Mouse (Mus musculus) liver, postnatal 0 days (tissue): ENCODE measurements around the gene Rmnd5a. TPM values are rescaled to one million over a fixed set of nuclear protein-coding genes. Genes with fewer than 3 reads are reported as not detected.
"Not testable (repeated sequence)": the region's sequence is repeated elsewhere in the genome, so short reads cannot be mapped to it uniquely, and the experiment has no call there.

ENCODE experiments used
- ATAC-seq: fragments of 200-750 bp; cut with Nextera tagmentation; 2 replicates; pipeline ENCODE4 v1.8.0; 2017; ENCODE audit warnings: mild to moderate bottlenecking, moderate library complexity
- DNase-seq: peaks from one replicate; pipeline ENCODE4 v3.0.0-alpha.2; 2016
- H3K27ac ChIP-seq: fragments of 300-500 bp; sonication (generic); 2 replicates; pipeline ENCODE4 v1.5.1; 2014; ENCODE audit warnings: antibody characterized with exemption, moderate library complexity, mild to moderate bottlenecking, low read depth
- H3K27me3 ChIP-seq: fragments of 300-500 bp; sonication (generic); 2 replicates; pipeline ENCODE4 v1.6.1; 2014; ENCODE audit warnings: low read length, control low read depth, mixed read lengths; ENCODE audit not compliant: insufficient read depth
- H3K36me3 ChIP-seq: fragments of 300-500 bp; sonication (generic); replicated peaks from 2 replicates; pipeline ENCODE4 v1.6.1; 2014; ENCODE audit warnings: mild to moderate bottlenecking, control low read depth, low read length, moderate library complexity, mixed read lengths; ENCODE audit not compliant: insufficient read depth
- H3K4me1 ChIP-seq: fragments of 300-500 bp; sonication (generic); 2 replicates; pipeline ENCODE4 v1.6.1; 2014; ENCODE audit warnings: antibody characterized with exemption, mild to moderate bottlenecking, control low read depth; ENCODE audit not compliant: insufficient read depth
- H3K4me2 ChIP-seq: fragments of 300-500 bp; sonication (generic); 2 replicates; pipeline ENCODE4 v1.6.1; 2014; ENCODE audit warnings: low read depth, mild to moderate bottlenecking, low read length, moderate library complexity, mixed read lengths
- H3K4me3 ChIP-seq: fragments of 300-500 bp; sonication (generic); 2 replicates; pipeline ENCODE4 v1.5.1; 2014; ENCODE audit warnings: low read depth, low read length
- H3K9ac ChIP-seq: fragments of 300-500 bp; sonication (generic); replicated peaks from 2 replicates; pipeline ENCODE4 v1.6.1; 2014; ENCODE audit warnings: mild to moderate bottlenecking, moderate library complexity
- H3K9me3 ChIP-seq: fragments of 300-500 bp; sonication (generic); 2 replicates; pipeline ENCODE4 v1.6.1; 2016; ENCODE audit warnings: mild to moderate bottlenecking, control low read depth, low read length, mixed read lengths
- CTCF ChIP-seq: sonication (generic); IDR thresholded peaks from 2 replicates; pipeline ENCODE4 v1.5.1; 2016; ENCODE audit warnings: antibody characterized with exemption, low read depth
- EP300 ChIP-seq: IDR thresholded peaks from 2 replicates; pipeline ENCODE4 v1.6.1; 2016; ENCODE audit warnings: antibody characterized with exemption, low read depth, mild to moderate bottlenecking
- WGBS: fragments of 180-500 bp; shearing (Covaris S2); extraction: QIAGEN DNeasy Blood & Tissue Kit; methylation state at CpG from one replicate; pipeline ENCODE4 v1.1.7; 2014; ENCODE audit not compliant: insufficient replicate concordance; 5-methylcytosine and 5-hydroxymethylcytosine counted together
- polyA plus RNA-seq: library from polyadenylated mRNA; unstranded; fragments of >200 nt; fragmentation: Nextera tagmentation; extraction: Ambion mirVana; gene quantifications from 2 replicates; pipeline ENCODE4 v1.2.1, GENCODE M21; 2015

Rmnd5a gene
- polyA plus RNA-seq, 1 experiment from 2014 or later: 6.3 TPM

DNA sequence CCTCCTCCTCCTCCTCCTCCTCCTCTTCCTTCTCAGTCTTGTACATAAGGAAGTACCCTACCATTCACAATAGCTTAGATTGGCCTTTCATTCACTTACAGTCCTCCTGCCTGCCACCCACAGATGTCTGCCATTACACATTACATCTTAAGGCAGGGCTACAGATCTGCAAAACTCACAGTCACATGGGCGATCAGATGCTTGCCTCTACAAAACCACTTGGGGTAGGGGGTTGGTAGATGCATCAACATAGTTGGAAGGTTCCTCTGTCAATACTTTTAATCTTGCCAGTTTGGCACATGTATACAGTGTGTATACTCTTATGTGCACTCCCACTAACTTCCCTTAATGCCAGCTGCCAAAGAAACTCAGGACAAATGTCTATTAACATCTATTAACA lies 39.7 kb upstream of the Rmnd5a start:
- no peak overlapping the region for H3K4me3 ChIP-seq
- H3K9ac ChIP-seq: no peak overlapping the region
- H3K4me1 ChIP-seq: peaks cover 4% of the 10 kb centered on the region; the same call in 1 of the 2 replicates
- no peak overlapping the region for H3K4me2 ChIP-seq
- no peaks in the 10 kb centered on the region for H3K27me3 ChIP-seq
- no peak overlapping the region for H3K27ac ChIP-seq
- H3K36me3 ChIP-seq: no peaks in the 10 kb centered on the region
- DNase-seq: no peak
- no peaks in the 10 kb centered on the region for H3K9me3 ChIP-seq
- WGBS: 72% methylated on average over 1 of the region's 1 CpGs
- TF ChIP-seq EP300: no peak
- no peak for TF ChIP-seq CTCF
- ATAC-seq: no peak

GRCm38 (mm10) chr6:71479588-71479987 lies 39.2 kb upstream of the Rmnd5a start:
- not testable (repeated sequence) for H3K4me2 ChIP-seq, H3K4me3 ChIP-seq, H3K36me3 ChIP-seq, H3K9me3 ChIP-seq, H3K4me1 ChIP-seq, H3K9ac ChIP-seq, DNase-seq, H3K27me3 ChIP-seq, H3K27ac ChIP-seq
- 65% methylated on average over 2 of the region's 2 CpGs for WGBS
- ATAC-seq: peak; percentile 91

DNA sequence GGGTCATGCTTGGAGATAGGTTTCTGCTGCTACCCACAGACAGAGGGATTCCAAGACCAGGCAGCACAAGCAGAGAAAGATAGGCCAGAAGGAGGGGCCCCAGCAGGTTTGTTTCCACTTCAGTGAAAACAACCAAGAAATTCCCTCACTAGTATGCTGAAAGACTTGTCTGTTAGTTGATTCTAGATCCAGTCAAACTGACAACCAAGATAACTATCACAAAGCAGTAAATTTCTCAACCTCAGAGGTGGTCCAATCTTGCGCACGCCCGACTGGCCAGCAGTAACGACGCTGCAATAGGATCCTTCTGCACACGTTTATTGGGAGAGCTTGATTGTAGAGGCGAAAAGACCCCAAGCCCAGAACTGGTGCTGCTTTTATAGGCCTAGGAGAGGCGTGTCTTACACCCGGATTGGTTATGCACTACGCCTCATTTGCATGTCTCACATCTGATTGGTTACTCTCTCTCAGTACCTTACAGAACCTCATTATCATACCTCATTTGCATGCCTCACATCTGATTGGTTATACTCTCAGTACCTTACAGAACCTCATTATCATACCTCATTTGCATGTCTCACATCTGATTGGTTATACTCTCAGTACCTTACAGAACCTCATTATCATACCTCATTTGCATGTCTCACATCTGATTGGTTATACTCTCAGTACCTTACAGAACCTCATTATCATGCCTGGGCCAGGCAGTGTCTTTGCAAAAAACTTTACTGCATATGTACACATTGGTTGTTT lies 38.6 kb upstream of the Rmnd5a start:
- 92% methylated on average over 10 of the region's 10 CpGs for WGBS
- H3K4me3 ChIP-seq, H3K27me3 ChIP-seq, H3K27ac ChIP-seq, H3K36me3 ChIP-seq, H3K4me1 ChIP-seq, H3K4me2 ChIP-seq, H3K9ac ChIP-seq, H3K9me3 ChIP-seq, DNase-seq: not testable (repeated sequence)
- peak; percentile 79 for ATAC-seq

GRCm38 (mm10) chr6:71476783-71477182 lies 36.3 kb upstream of the Rmnd5a start:
- H3K9ac ChIP-seq: no peak overlapping the region
- H3K27ac ChIP-seq: no peak overlapping the region
- TF ChIP-seq EP300 (no peak), CTCF (no peak)
- H3K4me1 ChIP-seq: peaks cover 2% of the 10 kb centered on the region; the same call in 1 of the 2 replicates
- DNase-seq (no peak), ATAC-seq (no peak)
- H3K36me3 ChIP-seq: no peaks in the 10 kb centered on the region
- 53% methylated on average over 5 of the region's 5 CpGs for WGBS
- no peaks in the 10 kb centered on the region for H3K27me3 ChIP-seq
- H3K4me3 ChIP-seq: no peak overlapping the region
- H3K9me3 ChIP-seq: no peaks in the 10 kb centered on the region
- H3K4me2 ChIP-seq: no peak overlapping the region

DNA sequence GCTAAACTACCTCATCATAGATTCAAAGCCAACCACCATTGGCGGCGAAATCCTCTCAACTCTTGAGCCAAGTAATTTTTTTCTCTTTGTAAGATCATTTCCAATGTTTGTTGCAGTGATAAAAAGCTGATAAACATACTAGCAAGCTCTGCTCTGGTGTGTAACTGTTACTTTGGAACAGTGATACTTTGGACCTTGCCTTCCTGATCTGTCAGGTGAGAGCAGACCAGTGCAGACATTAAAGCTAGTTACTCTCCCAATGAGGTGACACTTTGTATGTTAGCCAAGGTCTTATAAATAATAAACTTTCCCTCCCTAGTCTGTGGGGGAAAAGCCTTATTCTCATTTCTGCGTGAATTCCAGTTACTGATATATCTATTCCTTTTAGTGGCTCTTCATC lies 35.2 kb upstream of the Rmnd5a start:
- Histone ChIP-seq H3K4me2 (no peak overlapping the region), H3K4me3 (no peak overlapping the region), H3K4me1 (peaks cover 2% of the 10 kb centered on the region; the same call in 1 of the 2 replicates), H3K27ac (no peak overlapping the region), H3K9me3 (no peaks in the 10 kb centered on the region), H3K27me3 (no peaks in the 10 kb centered on the region), H3K9ac (no peak overlapping the region), H3K36me3 (no peaks in the 10 kb centered on the region)
- WGBS: 73% methylated on average over 3 of the region's 3 CpGs
- DNase-seq (no peak), ATAC-seq (no peak)
- no peak for TF ChIP-seq EP300
- no peak for TF ChIP-seq CTCF

DNA sequence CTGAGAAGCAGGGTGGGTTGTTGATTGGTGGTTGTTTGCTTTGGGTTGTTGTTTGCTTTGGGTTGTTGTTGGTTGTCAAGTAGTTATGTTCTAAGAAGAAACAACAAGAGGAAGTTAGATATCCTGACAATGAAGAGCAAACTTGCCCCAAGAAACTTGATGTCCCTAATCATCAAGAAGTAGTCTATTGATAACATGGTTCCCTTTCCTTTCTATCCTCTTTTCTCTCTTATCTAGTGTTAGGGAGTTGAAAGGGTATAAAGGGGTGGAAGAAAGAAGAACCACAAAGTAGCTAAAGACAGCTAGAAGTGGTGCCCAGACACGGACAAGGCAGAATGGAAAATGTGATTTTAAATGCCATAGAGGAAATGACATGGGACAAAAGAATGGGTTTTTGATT lies 32.3 kb upstream of the Rmnd5a start:
- Histone ChIP-seq H3K36me3 (no peaks in the 10 kb centered on the region), H3K4me1 (peaks cover 2% of the 10 kb centered on the region; the same call in 1 of the 2 replicates), H3K4me3 (no peak overlapping the region), H3K27ac (no peak overlapping the region), H3K9ac (no peak overlapping the region), H3K27me3 (no peaks in the 10 kb centered on the region), H3K9me3 (no peaks in the 10 kb centered on the region), H3K4me2 (no peak overlapping the region)
- DNase-seq (no peak), ATAC-seq (no peak)
- TF ChIP-seq EP300: no peak
- no peak for TF ChIP-seq CTCF
- 26% methylated on average over 1 of the region's 1 CpGs for WGBS
